Mouse (Mus musculus): ENCODE results near the gene Klhl26.
A peak's percentile ranks its signal among the peaks of the same experiment; 100 is the strongest.

Gene Klhl26

GRCm38 (mm10) chr8:70494416-70494945 lies 17.7 kb upstream of the Klhl26 start:
- Histone ChIP-seq H3K36me3 (ENCODE audit: insufficient read depth, low read length) (no peaks in the 10 kb centered on the region), H3K9me3 (ENCODE audit: low read length) (no peaks in the 10 kb centered on the region), H3K4me3 (replicated peaks; ENCODE audit: low read length) (peak overlapping the region; percentile 49; the same call in 1 of the 2 replicates), H3K4me1 (replicated peaks; ENCODE audit: low read depth, low read length) (peaks cover 69% of the 10 kb centered on the region), H3K27me3 (ENCODE audit: insufficient read depth, low read length) (peaks cover 99% of the 10 kb centered on the region)
- TF ChIP-seq CTCF (conservative IDR thresholded peaks at IDR 0.05; ENCODE audit: low read length) (no peak), POU5F1 (IDR thresholded peaks at IDR 0.05; ENCODE audit: borderline replicate concordance, low read length) (no peak), NANOG (IDR thresholded peaks at IDR 0.05; ENCODE audit: borderline replicate concordance, low read length) (no peak)

DNA sequence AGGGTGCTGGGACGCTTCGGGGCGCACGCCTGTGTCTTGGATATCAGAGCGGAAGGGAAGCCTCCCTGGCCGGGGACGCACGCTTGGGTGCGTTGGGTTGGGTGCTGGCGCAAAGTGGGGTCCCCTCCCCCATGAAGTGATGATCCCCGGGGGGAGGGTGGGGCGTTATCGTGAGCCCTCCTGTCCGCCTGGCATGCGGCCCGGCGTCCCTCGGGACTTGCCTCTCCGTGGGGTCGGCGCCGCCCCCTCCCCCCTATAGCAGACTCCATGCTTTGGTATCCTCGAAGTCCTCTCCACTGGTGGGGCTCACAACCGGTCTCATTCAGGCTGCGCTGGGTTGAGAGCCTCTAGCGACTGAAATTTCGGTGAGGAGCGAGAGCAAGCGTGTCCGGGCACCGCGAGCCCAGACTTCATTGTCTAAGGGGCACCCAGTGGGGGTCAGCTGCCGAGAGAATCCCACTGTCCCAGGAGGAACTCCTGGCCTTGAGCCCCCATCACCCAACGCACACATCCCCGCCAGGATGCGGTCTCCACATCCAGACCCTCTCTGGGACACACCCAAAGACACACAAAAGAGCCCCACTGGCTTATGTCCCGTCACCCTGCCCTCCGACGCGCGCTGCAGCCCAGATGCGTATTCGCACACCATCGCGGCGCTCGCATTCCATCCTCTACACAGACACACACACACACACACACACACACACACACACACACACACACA lies 17.1 kb upstream of the Klhl26 start:
- H3K27me3 ChIP-seq (ENCODE audit: insufficient read depth, low read length) = peaks cover 99% of the 10 kb centered on the region
- no peaks in the 10 kb centered on the region for H3K9me3 ChIP-seq (ENCODE audit: low read length)
- peaks cover 72% of the 10 kb centered on the region for H3K4me1 ChIP-seq (replicated peaks; ENCODE audit: low read depth, low read length)
- no peaks in the 10 kb centered on the region for H3K36me3 ChIP-seq (ENCODE audit: insufficient read depth, low read length)
- peak overlapping the region; percentile 70 for H3K4me3 ChIP-seq (replicated peaks; ENCODE audit: low read length)
- no peak for TF ChIP-seq CTCF (conservative IDR thresholded peaks at IDR 0.05; ENCODE audit: low read length)

DNA sequence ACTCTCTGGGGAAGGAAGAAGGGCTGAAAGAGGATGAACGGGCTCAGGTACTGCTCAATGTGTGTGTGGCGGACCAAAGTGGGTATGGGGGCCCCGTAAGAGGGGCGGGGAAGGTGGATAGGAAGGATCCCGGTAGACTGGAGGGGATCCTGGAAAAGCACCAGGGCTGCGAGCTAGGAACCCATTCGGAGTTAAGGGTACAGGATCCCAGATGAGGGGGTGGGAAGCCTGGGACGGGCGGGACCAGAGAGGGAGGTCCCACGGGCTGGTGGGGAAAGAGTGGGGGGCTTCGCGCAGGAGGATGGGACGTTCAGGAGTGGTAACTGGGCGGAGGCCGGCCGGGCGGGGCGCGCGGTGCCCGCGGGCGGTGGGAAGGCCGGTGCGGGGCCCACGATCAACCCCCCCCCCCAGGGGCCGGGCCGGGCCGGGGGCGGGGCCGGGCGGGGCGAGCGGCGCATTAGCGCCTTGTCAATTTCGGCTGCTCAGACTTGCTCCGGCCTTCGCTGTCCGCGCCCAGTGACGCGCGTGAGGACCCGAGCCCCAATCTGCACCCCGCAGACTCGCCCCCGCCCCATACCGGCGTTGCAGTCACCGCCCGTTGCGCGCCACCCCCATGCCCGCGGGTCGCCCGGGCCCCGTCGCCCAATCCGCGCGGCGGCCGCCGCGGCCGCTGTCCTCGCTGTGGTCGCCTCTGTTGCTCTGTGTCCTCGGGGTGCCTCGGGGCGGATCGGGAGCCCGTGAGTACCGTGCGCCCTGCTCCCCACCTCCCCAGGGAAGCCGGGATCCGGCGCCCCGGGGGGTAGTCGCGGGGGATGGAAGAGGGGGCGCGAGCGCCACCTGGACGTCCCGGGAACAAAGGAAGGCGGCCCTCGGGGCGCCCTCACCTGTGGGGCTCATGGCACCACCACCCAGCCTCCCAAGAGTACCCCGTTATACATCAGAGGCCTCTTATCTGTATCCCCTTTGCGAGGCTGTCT lies 16.2 kb upstream of the Klhl26 start, which contains the start of gene Crlf1:
TSS of gene Crlf1 (plus strand) at position 495 of the 977 bp plus-strand sequence.
- peaks cover 99% of the 10 kb centered on the region for H3K27me3 ChIP-seq (ENCODE audit: insufficient read depth, low read length)
- H3K36me3 ChIP-seq (ENCODE audit: insufficient read depth, low read length) = no peaks in the 10 kb centered on the region
- H3K4me1 ChIP-seq (replicated peaks; ENCODE audit: low read depth, low read length) = peaks cover 72% of the 10 kb centered on the region
- no peak for TF ChIP-seq NANOG (IDR thresholded peaks at IDR 0.05; ENCODE audit: borderline replicate concordance, low read length)
- TF ChIP-seq CTCF (conservative IDR thresholded peaks at IDR 0.05; ENCODE audit: low read length) = no peak
- no peak for TF ChIP-seq POU5F1 (IDR thresholded peaks at IDR 0.05; ENCODE audit: borderline replicate concordance, low read length)
- H3K9me3 ChIP-seq (ENCODE audit: low read length) = no peaks in the 10 kb centered on the region
- H3K4me3 ChIP-seq (replicated peaks; ENCODE audit: low read length) = peak within 1 kb of the TSS; percentile 70

- peak overlapping the region; percentile 70 for H3K4me3 ChIP-seq (replicated peaks; ENCODE audit: low read length)
- H3K9me3 ChIP-seq (ENCODE audit: low read length) = no peaks in the 10 kb centered on the region
- H3K27me3 ChIP-seq (ENCODE audit: insufficient read depth, low read length) = peaks cover 99% of the 10 kb centered on the region
- no peaks in the 10 kb centered on the region for H3K36me3 ChIP-seq (ENCODE audit: insufficient read depth, low read length)
- TF ChIP-seq POU5F1 (IDR thresholded peaks at IDR 0.05; ENCODE audit: borderline replicate concordance, low read length) (no peak), NANOG (IDR thresholded peaks at IDR 0.05; ENCODE audit: borderline replicate concordance, low read length) (no peak), CTCF (conservative IDR thresholded peaks at IDR 0.05; ENCODE audit: low read length) (no peak)
- peaks cover 89% of the 10 kb centered on the region for H3K4me1 ChIP-seq (replicated peaks; ENCODE audit: low read depth, low read length)
These were observed 14.2 kb upstream of the Klhl26 start for GRCm38 (mm10) chr8:70490880-70491495.

DNA sequence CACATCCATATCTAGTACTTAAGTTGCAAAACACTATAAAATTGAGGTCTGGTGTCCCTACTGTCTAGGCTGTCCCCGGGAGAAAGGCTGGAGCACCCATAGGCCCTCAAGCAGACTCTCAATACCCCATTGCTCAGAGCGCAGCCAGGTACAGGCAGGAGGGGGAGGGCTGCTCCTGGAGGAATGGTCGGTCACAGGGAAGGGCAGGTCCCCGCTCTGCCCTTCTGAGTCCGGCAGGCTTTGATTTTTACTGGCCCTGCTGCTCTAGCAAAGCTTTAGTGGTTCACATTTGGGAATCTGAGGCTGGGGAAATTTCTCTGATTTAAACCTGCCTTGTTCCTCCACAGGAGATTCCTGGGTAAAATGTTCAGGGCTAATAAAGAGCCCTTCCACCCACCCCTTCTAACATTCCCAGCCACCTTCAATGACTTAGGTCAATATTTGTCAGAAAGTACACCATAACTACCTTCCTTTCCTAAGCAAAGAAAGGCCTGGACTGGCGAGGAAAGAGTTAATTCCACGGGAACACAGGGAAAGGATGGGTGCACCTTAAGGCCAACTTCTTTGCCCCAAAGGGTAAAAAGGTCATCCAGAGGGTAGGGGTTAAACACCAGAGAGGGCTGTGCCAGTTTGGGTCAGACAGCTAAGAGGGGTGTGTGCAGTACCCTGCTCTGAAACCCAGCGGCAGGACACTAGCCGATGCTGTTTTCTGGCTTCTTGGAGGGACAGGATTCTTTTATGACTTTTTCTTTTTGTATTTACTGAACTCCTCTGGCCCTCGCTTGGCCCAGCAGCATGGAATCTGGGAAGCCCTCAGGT lies 13.5 kb upstream of the Klhl26 start:
- no peak for TF ChIP-seq NANOG (IDR thresholded peaks at IDR 0.05; ENCODE audit: borderline replicate concordance, low read length)
- H3K27me3 ChIP-seq (ENCODE audit: insufficient read depth, low read length) = peaks cover 99% of the 10 kb centered on the region

DNA sequence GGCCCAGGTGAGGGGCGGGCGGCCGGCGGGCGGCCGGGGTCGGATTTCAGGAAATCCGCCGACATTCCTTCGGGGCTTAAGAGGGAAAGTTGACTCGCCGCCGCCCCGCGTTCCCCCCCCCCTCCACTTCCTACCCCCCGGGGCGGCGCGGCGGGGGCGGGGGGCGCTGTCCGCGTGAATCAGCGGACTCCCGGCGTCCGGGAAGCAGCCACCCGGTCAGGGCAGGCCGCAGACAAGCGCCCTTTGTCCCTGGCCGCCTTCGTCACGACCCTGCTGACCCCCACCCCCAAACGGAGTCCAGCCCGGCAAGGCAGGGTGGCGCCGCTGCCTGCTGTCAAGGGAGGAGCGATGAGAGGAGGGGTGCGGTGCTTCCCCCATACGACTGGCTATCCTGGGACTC lies 12.8 kb upstream of the Klhl26 start:
- H3K4me1 ChIP-seq (replicated peaks; ENCODE audit: low read depth, low read length) = peaks cover 81% of the 10 kb centered on the region
- H3K4me3 ChIP-seq (replicated peaks; ENCODE audit: low read length) = peak overlapping the region; percentile 64
- no peaks in the 10 kb centered on the region for H3K36me3 ChIP-seq (ENCODE audit: insufficient read depth, low read length)
- H3K27me3 ChIP-seq (ENCODE audit: insufficient read depth, low read length) = peaks cover 99% of the 10 kb centered on the region
- no peak for TF ChIP-seq NANOG (IDR thresholded peaks at IDR 0.05; ENCODE audit: borderline replicate concordance, low read length)
- no peak for TF ChIP-seq CTCF (conservative IDR thresholded peaks at IDR 0.05; ENCODE audit: low read length)
- no peak for TF ChIP-seq POU5F1 (IDR thresholded peaks at IDR 0.05; ENCODE audit: borderline replicate concordance, low read length)
- no peaks in the 10 kb centered on the region for H3K9me3 ChIP-seq (ENCODE audit: low read length)

More for the DNA sequence above, 13.5 kb upstream of the Klhl26 start:
- no peaks in the 10 kb centered on the region for H3K9me3 ChIP-seq (ENCODE audit: low read length)
- no peaks in the 10 kb centered on the region for H3K36me3 ChIP-seq (ENCODE audit: insufficient read depth, low read length)
- H3K4me1 ChIP-seq (replicated peaks; ENCODE audit: low read depth, low read length) = peaks cover 88% of the 10 kb centered on the region
- H3K4me3 ChIP-seq (replicated peaks; ENCODE audit: low read length) = peak overlapping the region; percentile 64

DNA sequence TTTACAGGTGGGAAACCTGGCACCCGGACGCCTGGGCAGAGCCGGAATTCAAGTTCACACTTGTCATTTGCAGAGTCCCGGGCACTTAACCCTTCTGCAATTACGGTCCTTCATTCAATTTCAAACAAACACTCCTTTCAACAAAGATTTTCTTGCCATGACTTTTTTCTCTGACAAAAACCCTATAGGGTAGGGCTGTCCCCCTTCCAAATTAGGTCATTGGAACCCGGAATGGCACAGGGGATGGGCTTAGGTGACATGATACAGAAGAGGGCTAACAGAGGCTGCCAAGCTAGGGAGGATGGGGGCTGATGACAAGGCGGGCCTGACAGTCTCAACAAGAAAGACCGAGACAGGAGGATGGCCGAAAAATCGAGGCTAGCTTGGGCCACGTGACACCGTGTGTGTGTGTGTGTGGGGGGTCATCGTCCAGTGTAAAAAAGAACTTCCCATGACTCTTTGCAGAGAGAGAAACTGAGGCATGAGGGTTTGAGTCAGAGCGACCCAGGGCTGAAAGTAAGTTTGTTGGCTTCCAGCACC lies 12.2 kb upstream of the Klhl26 start:
- TF ChIP-seq NANOG (IDR thresholded peaks at IDR 0.05; ENCODE audit: borderline replicate concordance, low read length) = no peak
- TF ChIP-seq CTCF (conservative IDR thresholded peaks at IDR 0.05; ENCODE audit: low read length) = no peak

More for the DNA sequence above, 12.2 kb upstream of the Klhl26 start:
- Histone ChIP-seq H3K36me3 (ENCODE audit: insufficient read depth, low read length) (no peaks in the 10 kb centered on the region), H3K4me1 (replicated peaks; ENCODE audit: low read depth, low read length) (peaks cover 75% of the 10 kb centered on the region), H3K4me3 (replicated peaks; ENCODE audit: low read length) (peak overlapping the region; percentile 64), H3K27me3 (ENCODE audit: insufficient read depth, low read length) (peaks cover 99% of the 10 kb centered on the region), H3K9me3 (ENCODE audit: low read length) (no peaks in the 10 kb centered on the region)
